30 mouse cellular contexts compared by ENCODE assay signal in the genomic region with DNA sequence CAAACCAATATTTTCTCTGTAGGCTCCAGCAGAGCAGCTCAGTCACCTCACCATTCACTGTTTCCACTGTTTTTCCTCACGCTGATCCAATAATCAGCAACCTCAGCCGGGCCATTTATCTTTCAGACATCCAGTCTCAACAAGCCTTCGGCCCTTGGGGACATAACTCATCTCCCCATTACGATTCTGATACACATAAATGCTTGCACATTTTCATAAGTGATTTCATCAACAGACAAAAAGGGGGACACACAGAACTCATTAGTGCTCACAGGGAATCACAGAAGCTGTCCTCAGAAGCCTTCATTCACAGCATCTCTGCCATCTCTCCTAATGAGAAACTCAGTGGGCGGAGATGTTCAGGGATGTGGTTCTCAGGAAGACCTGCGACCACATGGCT.
DNase-seq lines count a peak whose midpoint lies in the region; ATAC-seq and TF ChIP-seq lines count a peak whose summit lies in the region.
"Had no signal": no experiment of that assay in that cellular context is flagged by ENCODE, and none has a peak within 500 bp of the region (broad histone marks: within the 10 kb centered on the region; RNA-seq: fewer than 3 reads in every experiment).

No protein-coding gene starts in this region.

- no peak for TF ChIP-seq CTCF in hindbrain, postnatal 0 days (IDR thresholded peaks at IDR 0.05; ENCODE audit: low read depth)

- DNase-seq in embryonic facial prominence, embryonic 10.5 days (ENCODE audit: low spot score), result no peak
- DNase-seq in hindbrain, postnatal 0 days (ENCODE audit: low spot score), result no peak
- peak; percentile 12 for DNase-seq in 3T3-L1 (ENCODE audit: low read depth, low spot score)
- DNase-seq in skeletal muscle tissue, adult 2 months (ENCODE audit: low read depth, low spot score), result peak; percentile 71
- no peak for DNase-seq in left cerebral cortex, postnatal 10 days (ENCODE audit: extremely low spot score in 1 of 2, low spot score in 2 of 2)
- DNase-seq: adrenal gland, postnatal 10 days; cerebellum, adult 11 months; cerebellum, adult 9-11 months; gastrocnemius, postnatal 25 days; heart, adult 2 months; heart, postnatal 10 days; kidney, adult 8-10 months; kidney, postnatal 10 days; layer of hippocampus, adult 9-11 months; lung, postnatal 14 days; right cerebral cortex, adult 18-20 months; right cerebral cortex, postnatal 4 days; thymus, postnatal 25 days had no signal

- H3K9me3 ChIP-seq in embryonic facial prominence, embryonic 13.5 days, result no peaks in the 10 kb centered on the region
- H3K9me3 ChIP-seq in embryonic facial prominence, embryonic 10.5 days, result no peaks in the 10 kb centered on the region
- no peaks in the 10 kb centered on the region for H3K9me3 ChIP-seq in hindbrain, embryonic 12.5 days (replicated peaks)
- H3K9me3 ChIP-seq in hindbrain, postnatal 0 days (ENCODE audit: low read length), result no peaks in the 10 kb centered on the region
- H3K9me3 ChIP-seq: forebrain, embryonic 10.5 days; forebrain, embryonic 15.5 days; heart, embryonic 13.5 days; limb, embryonic 12.5 days; liver, embryonic 15.5 days; midbrain, embryonic 10.5 days; midbrain, embryonic 15.5 days had no signal

- H3K4me1 ChIP-seq in embryonic facial prominence, embryonic 13.5 days, result peaks cover 24% of the 10 kb centered on the region
- H3K4me1 ChIP-seq in embryonic facial prominence, embryonic 10.5 days, result 0 out of 2 replicates have a peak, but pooled peaks cover 2% of the 10 kb centered on the region
- H3K4me1 ChIP-seq in hindbrain, embryonic 12.5 days, result 0 out of 2 replicates have a peak, but pooled peaks cover 4% of the 10 kb centered on the region
- H3K4me1 ChIP-seq in hindbrain, postnatal 0 days (ENCODE audit: insufficient read depth, low read length), result 0 out of 2 replicates have a peak, but pooled peaks cover 3% of the 10 kb centered on the region
- H3K4me1 ChIP-seq: forebrain, embryonic 10.5 days; forebrain, embryonic 15.5 days; liver, embryonic 15.5 days; midbrain, embryonic 10.5 days; midbrain, embryonic 15.5 days had no signal

- WGBS in embryonic facial prominence, embryonic 13.5 days, result 58% methylated on average over 6 of the region's 6 CpGs
- 86% methylated on average over 6 of the region's 6 CpGs for WGBS in embryonic facial prominence, embryonic 10.5 days
- 70% methylated on average over 6 of the region's 6 CpGs for WGBS in hindbrain, embryonic 12.5 days
- WGBS in hindbrain, postnatal 0 days, result 70% methylated on average over 6 of the region's 6 CpGs

- ATAC-seq in embryonic facial prominence, embryonic 13.5 days (ENCODE audit: insufficient number of reproducible peaks, insufficient read depth, low FRiP score, low TSS enrichment, low read depth), result no peak
- no peak for ATAC-seq in hindbrain, embryonic 12.5 days (ENCODE audit: low FRiP score)
- no peak for ATAC-seq in hindbrain, postnatal 0 days
- ATAC-seq: forebrain, embryonic 15.5 days; intestine, embryonic 16.5 days; midbrain, embryonic 15.5 days; Patski had no signal

- H3K27ac ChIP-seq in embryonic facial prominence, embryonic 13.5 days, result peak overlapping the region; percentile 28; the same call in 1 of the 2 replicates
- H3K27ac ChIP-seq in embryonic facial prominence, embryonic 10.5 days (replicated peaks), result no peak overlapping the region
- H3K27ac ChIP-seq in hindbrain, embryonic 12.5 days, result 0 out of 2 replicates have a peak overlapping the region, but pooled peaks have one; percentile 52
- no peak overlapping the region for H3K27ac ChIP-seq in hindbrain, postnatal 0 days
- H3K27ac ChIP-seq: forebrain, embryonic 10.5 days; forebrain, embryonic 15.5 days; heart, adult 2 months; heart, embryonic 13.5 days; limb, embryonic 12.5 days; liver, embryonic 15.5 days; midbrain, embryonic 10.5 days; midbrain, embryonic 15.5 days had no signal

- H3K36me3 ChIP-seq in embryonic facial prominence, embryonic 13.5 days, result no peaks in the 10 kb centered on the region
- no peaks in the 10 kb centered on the region for H3K36me3 ChIP-seq in embryonic facial prominence, embryonic 10.5 days (replicated peaks)
- no peaks in the 10 kb centered on the region for H3K36me3 ChIP-seq in hindbrain, embryonic 12.5 days
- H3K36me3 ChIP-seq in hindbrain, postnatal 0 days (ENCODE audit: insufficient read depth, low read length), result no peaks in the 10 kb centered on the region
- H3K36me3 ChIP-seq: forebrain, embryonic 10.5 days; forebrain, embryonic 15.5 days; heart, embryonic 13.5 days; limb, embryonic 12.5 days; liver, embryonic 15.5 days; midbrain, embryonic 10.5 days; midbrain, embryonic 15.5 days had no signal

- no peak overlapping the region for H3K4me3 ChIP-seq in embryonic facial prominence, embryonic 13.5 days
- H3K4me3 ChIP-seq in embryonic facial prominence, embryonic 10.5 days, result no peak overlapping the region
- H3K4me3 ChIP-seq in hindbrain, embryonic 12.5 days, result no peak overlapping the region
- no peak overlapping the region for H3K4me3 ChIP-seq in hindbrain, postnatal 0 days (ENCODE audit: low read length)
- H3K4me3 ChIP-seq: forebrain, embryonic 10.5 days; forebrain, embryonic 15.5 days; heart, adult 2 months; heart, embryonic 13.5 days; limb, embryonic 12.5 days; liver, embryonic 15.5 days; midbrain, embryonic 10.5 days; midbrain, embryonic 15.5 days had no signal

- intact Hi-C loops in left cerebral cortex, postnatal 10 days (cut with DNase I), result no loop called here

- no peak overlapping the region for H3K4me2 ChIP-seq in embryonic facial prominence, embryonic 13.5 days
- no peak overlapping the region for H3K4me2 ChIP-seq in hindbrain, embryonic 12.5 days (replicated peaks)
- no peak overlapping the region for H3K4me2 ChIP-seq in hindbrain, postnatal 0 days (ENCODE audit: low read depth, low read length)
- H3K4me2 ChIP-seq: forebrain, embryonic 15.5 days; heart, embryonic 13.5 days; limb, embryonic 12.5 days; liver, embryonic 15.5 days; lung, embryonic 14.5 days; midbrain, embryonic 15.5 days had no signal

- no peaks in the 10 kb centered on the region for H3K27me3 ChIP-seq in embryonic facial prominence, embryonic 13.5 days
- H3K27me3 ChIP-seq in embryonic facial prominence, embryonic 10.5 days (replicated peaks; ENCODE audit: low read depth, poor library complexity, severe bottlenecking), result no peaks in the 10 kb centered on the region
- H3K27me3 ChIP-seq in hindbrain, embryonic 12.5 days, result no peaks in the 10 kb centered on the region
- no peaks in the 10 kb centered on the region for H3K27me3 ChIP-seq in hindbrain, postnatal 0 days (ENCODE audit: insufficient read depth, low read length)
- H3K27me3 ChIP-seq: forebrain, embryonic 15.5 days; heart, embryonic 13.5 days; limb, embryonic 12.5 days; liver, embryonic 15.5 days; midbrain, embryonic 15.5 days; Patski had no signal

- no peak overlapping the region for H3K9ac ChIP-seq in embryonic facial prominence, embryonic 13.5 days
- H3K9ac ChIP-seq in hindbrain, embryonic 12.5 days, result no peak overlapping the region
- H3K9ac ChIP-seq in hindbrain, postnatal 0 days (replicated peaks; ENCODE audit: low read length), result no peak overlapping the region
- H3K9ac ChIP-seq: forebrain, embryonic 15.5 days; heart, embryonic 13.5 days; limb, embryonic 12.5 days; liver, embryonic 15.5 days; lung, embryonic 14.5 days; midbrain, embryonic 15.5 days had no signal

Comparison
In these comparisons a context has a peak if more than half of its experiments do, and no peak if none do; other contexts are left out.
1. H3K27ac ChIP-seq: peak in embryonic facial prominence, embryonic 13.5 days (single experiment) and hindbrain, embryonic 12.5 days (single experiment); none in embryonic facial prominence, embryonic 10.5 days (single experiment) and hindbrain, postnatal 0 days (single experiment).
2. DNase-seq: peak in 3T3-L1 (single experiment) and skeletal muscle tissue, adult 2 months (single experiment); none in embryonic facial prominence, embryonic 10.5 days (single experiment), hindbrain, postnatal 0 days (single experiment) and left cerebral cortex, postnatal 10 days (0 of 2).